Mouse (Mus musculus) macrophage (primary cell): ENCODE data around the gene Gm21915. TPM values are rescaled to one million over a fixed set of nuclear protein-coding genes. Genes with fewer than 3 reads are reported as not detected.

Experiments used
- polyA plus RNA-seq: library from polyadenylated mRNA; stranded (reverse); fragments of 250-400 nt; gene quantifications from 3 replicates; pipeline ENCODE4 v1.2.4, GENCODE M21; 2018; ENCODE audit warnings: inconsistent platforms

Gene Gm21915
- polyA plus RNA-seq, 1 experiment from 2014 or later: not detected

Other genes starting within 250 kb of the Gm21915 start
- gene Gramd1b, start 139.2 kb upstream of the Gm21915 start, polyA plus RNA-seq: 66.3 to 75.9 TPM (median 73.4 TPM) in 3 replicates
- gene Clmp, start 15.3 kb downstream of the Gm21915 start, polyA plus RNA-seq: 0.20 to 0.57 TPM (median 0.23 TPM) in 3 replicates
- gene Hspa8, start 130.4 kb downstream of the Gm21915 start, polyA plus RNA-seq: 1,550 to 2,580 TPM (median 2,450 TPM) in 3 replicates
- gene Bsx, start 203.5 kb downstream of the Gm21915 start, polyA plus RNA-seq: not detected in 3 replicates